Mouse (Mus musculus) urinary bladder, postnatal 14 days (tissue): ENCODE data around the gene Kmo.

Experiments used
- DNase-seq: peaks from one replicate; pipeline ENCODE4 v3.0.0; 2021; ENCODE audit warnings: low spot score

Kmo gene

GRCm38 (mm10) chr1:175698293-175698692, 78.1 kb downstream of the Kmo start, which contains the start of gene Wdr64:
Wdr64 (plus strand) TSS chr1:175698593.
- no peak for DNase-seq

DNA sequence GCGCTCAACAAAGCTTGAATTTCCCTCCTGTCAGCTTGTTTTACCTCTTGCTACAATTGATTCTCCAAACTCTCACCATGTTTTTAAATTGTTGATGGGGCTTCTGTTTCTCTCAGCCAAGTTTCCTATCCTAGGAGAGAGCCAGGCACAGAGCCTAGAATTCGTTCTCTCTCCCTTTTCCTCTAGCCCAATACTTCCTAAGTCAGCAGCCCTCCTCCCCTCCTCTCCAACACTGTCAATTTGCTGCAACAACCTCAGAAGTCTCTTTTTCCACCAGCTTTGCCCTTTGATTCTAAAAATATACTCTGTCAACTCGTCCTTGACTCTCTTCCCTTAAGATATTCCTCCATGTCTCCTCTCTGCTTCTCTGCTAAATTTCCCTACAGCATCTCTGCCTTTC, 79.2 kb downstream of the Kmo start:
- no peak for DNase-seq

DNA sequence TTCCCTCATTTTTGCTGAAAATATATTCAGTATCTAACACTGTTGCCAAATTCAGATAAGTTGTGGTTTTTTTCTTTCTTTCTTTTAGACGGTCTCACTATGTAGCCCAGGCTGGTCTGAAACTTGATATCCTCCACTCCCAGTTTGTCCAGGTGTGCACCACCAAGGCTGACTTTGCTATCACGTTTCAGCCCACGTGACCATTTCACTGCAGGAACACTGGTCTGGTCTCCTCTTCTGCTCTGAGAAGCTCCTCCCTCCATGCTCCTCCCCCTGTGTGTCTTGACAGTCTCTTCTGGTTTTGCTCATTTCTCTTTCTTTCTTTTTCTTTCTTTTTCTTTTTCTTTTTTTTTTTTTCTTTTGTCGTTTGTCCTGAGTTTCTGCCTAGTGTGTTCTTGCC, 79.6 kb downstream of the Kmo start:
- peak; percentile 9 for DNase-seq

- DNase-seq = no peak
Measured at GRCm38 (mm10) chr1:175701145-175701544, 81.0 kb downstream of the Kmo start.

GRCm38 (mm10) chr1:175707599-175707998, 87.4 kb downstream of the Kmo start:
- no peak for DNase-seq

DNA sequence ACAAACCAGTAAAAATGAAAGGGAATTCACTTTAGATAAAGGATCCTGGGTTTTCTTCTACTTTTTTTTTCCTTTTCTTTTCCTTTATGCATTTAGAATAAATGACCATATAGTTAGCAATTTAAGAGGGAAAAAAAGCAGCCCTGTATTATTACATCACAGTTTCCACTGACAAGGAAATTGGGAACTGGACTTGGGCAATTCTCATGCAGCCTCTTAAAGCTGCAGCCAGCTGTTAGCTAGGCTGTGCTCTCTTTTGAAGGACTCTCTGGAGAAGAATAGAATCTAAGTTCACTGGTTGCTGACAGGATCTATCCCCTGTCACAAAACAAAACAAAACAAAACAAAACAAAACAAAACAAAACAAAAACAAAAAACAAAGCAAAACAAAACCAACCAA, 87.8 kb downstream of the Kmo start:
- DNase-seq = no peak
